Mouse (Mus musculus) midbrain, embryonic 13.5 days (tissue): Measurements from ENCODE around the gene Chmp2b. TPM values are rescaled to one million over a fixed set of nuclear protein-coding genes. Genes with fewer than 3 reads are reported as not detected.

Source experiments
- ATAC-seq: fragments of 200-750 bp; cut with Nextera tagmentation; 2 replicates; pipeline ENCODE4 v1.8.0; 2017; ENCODE audit warnings: mild to moderate bottlenecking, moderate TSS enrichment, moderate library complexity
- H3K27ac ChIP-seq: fragments of 300-500 bp; sonication (generic); 2 replicates; pipeline ENCODE4 v1.5.1; 2015; ENCODE audit warnings: inconsistent platforms, mild to moderate bottlenecking, moderate library complexity
- H3K27me3 ChIP-seq: fragments of 300-500 bp; sonication (generic); 2 replicates; pipeline ENCODE4 v1.6.1; 2015; ENCODE audit warnings: mild to moderate bottlenecking, inconsistent platforms
- H3K36me3 ChIP-seq: fragments of 300-500 bp; sonication (generic); 2 replicates; pipeline ENCODE4 v1.6.1; 2015; ENCODE audit warnings: mild to moderate bottlenecking, inconsistent platforms
- H3K4me1 ChIP-seq: fragments of 300-500 bp; sonication (generic); replicated peaks from 2 replicates; pipeline ENCODE4 v1.6.1; 2015; ENCODE audit warnings: inconsistent platforms
- H3K4me2 ChIP-seq: fragments of 300-500 bp; sonication (generic); replicated peaks from 2 replicates; pipeline ENCODE4 v1.6.1; 2015; ENCODE audit warnings: moderate library complexity, mild to moderate bottlenecking, inconsistent platforms
- H3K4me3 ChIP-seq: fragments of 300-500 bp; sonication (generic); replicated peaks from 2 replicates; pipeline ENCODE4 v1.5.1; 2015; ENCODE audit warnings: mild to moderate bottlenecking, inconsistent platforms
- H3K9ac ChIP-seq: fragments of 300-500 bp; sonication (generic); replicated peaks from 2 replicates; pipeline ENCODE4 v1.6.1; 2015; ENCODE audit warnings: mild to moderate bottlenecking, inconsistent platforms
- H3K9me3 ChIP-seq: fragments of 300-500 bp; sonication (generic); 2 replicates; pipeline ENCODE4 v1.6.1; 2016; ENCODE audit warnings: mild to moderate bottlenecking, inconsistent platforms
- WGBS: fragments of 180-500 bp; shearing (Covaris S2); methylation state at CpG from one replicate; pipeline ENCODE4 v1.1.7; 2015; 5-methylcytosine and 5-hydroxymethylcytosine counted together
- polyA plus RNA-seq: library from polyadenylated mRNA; unstranded; fragments of >200 nt; fragmentation: Nextera tagmentation; extraction: Ambion mirVana; gene quantifications from 2 replicates; pipeline ENCODE4 v1.2.1, GENCODE M21; 2015

Gene Chmp2b
- polyA plus RNA-seq, 1 experiment from 2014 or later, result 45.7 TPM

DNA sequence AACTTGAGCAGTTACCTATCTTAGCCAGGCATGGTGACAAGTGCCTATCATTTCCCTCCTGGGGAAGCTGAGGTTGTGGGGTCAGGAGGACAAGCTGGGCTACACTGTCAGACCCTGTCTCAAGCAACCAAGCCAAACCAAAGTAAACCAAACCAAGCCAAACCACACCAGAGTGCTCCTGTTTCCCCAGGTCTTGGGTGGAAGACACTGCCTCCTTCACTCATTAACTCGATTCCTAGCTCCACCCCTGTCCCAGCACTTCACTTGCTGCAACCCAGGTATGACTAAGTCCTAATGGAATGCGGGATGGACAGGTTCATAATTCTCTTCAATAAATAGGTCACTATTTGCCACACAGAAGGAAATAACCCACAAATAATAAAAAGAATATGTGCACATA lies 2.9 kb downstream of the Chmp2b start:
- no peak overlapping the region for H3K27ac ChIP-seq
- H3K36me3 ChIP-seq, result no peaks in the 10 kb centered on the region
- peaks cover 11% of the 10 kb centered on the region; the same call in 1 of the 2 replicates for H3K4me1 ChIP-seq
- no peak overlapping the region for H3K4me2 ChIP-seq
- 92% methylated on average over 2 of the region's 2 CpGs for WGBS
- no peak overlapping the region for H3K9ac ChIP-seq
- no peak overlapping the region for H3K4me3 ChIP-seq
- H3K27me3 ChIP-seq, result no peaks in the 10 kb centered on the region
- no peaks in the 10 kb centered on the region for H3K9me3 ChIP-seq
- no peak for ATAC-seq

DNA sequence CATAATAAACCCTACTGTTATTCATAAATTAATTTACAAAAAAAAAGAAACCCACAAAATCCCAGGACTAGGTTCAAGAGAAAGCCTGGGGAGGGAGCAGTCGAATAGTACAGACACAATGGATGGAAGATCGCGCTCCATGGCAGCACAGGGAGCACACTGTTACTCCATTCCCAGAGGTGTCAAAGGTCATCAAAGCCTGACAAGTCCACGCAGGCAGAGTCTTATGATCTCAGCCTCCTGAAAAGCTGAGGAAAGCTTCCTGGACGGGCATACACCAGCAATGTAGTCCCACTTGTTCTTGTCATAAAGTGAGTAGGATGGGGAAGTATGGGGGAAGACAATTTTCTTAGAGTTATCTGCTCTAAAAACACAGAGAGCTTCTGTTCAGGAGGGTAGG lies 5.2 kb downstream of the Chmp2b start:
- H3K27me3 ChIP-seq, result no peaks in the 10 kb centered on the region

DNA sequence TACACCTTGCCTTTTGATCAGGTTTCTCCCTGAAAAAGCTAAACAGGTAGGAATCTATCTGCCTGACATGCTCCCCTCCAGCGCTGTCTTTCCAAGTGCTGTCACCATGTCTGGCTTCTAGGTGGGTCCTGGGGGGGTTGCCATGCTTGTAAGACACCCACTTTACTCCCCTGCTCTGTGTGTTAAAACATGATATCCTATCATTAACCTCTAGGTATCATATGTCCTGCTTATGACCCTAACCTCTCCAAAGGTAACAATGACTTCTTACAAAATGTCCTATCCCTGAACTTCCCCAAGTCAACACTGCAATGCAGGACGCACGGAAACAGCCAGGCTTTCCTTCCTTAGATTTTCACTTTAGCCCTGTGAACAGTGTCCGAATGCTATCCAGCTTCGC lies 8.3 kb downstream of the Chmp2b start:
- no peaks in the 10 kb centered on the region for H3K36me3 ChIP-seq
- H3K4me3 ChIP-seq, result no peak overlapping the region
- no peaks in the 10 kb centered on the region for H3K27me3 ChIP-seq
- H3K4me1 ChIP-seq, result no peaks in the 10 kb centered on the region
- H3K4me2 ChIP-seq, result no peak overlapping the region
- WGBS, result 91% methylated on average over 5 of the region's 5 CpGs
- H3K27ac ChIP-seq, result no peak overlapping the region
- no peak overlapping the region for H3K9ac ChIP-seq
- no peaks in the 10 kb centered on the region for H3K9me3 ChIP-seq
- no peak for ATAC-seq

More for the DNA sequence above, 5.2 kb downstream of the Chmp2b start:
- Histone ChIP-seq H3K9ac (no peak overlapping the region), H3K27ac (no peak overlapping the region), H3K9me3 (no peaks in the 10 kb centered on the region), H3K4me2 (no peak overlapping the region), H3K36me3 (no peaks in the 10 kb centered on the region), H3K4me1 (peaks cover 7% of the 10 kb centered on the region; the same call in 1 of the 2 replicates), H3K4me3 (no peak overlapping the region)
- no peak for ATAC-seq
- WGBS, result 71% methylated on average over 5 of the region's 5 CpGs

DNA sequence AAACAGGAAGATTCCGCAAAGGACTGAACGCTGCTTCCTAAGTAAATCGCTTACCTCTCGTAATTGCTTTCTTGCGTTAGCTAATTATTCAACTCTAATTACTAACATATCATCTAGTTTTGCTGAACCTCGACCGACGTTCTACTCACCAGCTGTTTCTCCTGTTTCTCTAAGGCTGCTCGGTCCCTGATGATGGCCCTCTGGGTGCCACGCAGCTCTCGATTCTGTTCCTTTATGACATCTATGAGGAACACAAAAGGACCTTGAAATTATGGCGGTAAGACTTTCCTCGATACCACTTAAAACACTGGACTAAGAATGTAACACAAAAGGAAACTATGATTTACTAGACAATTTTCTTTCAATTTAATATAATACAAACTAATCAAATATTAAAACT lies 11.7 kb downstream of the Chmp2b start:
- no peaks in the 10 kb centered on the region for H3K27me3 ChIP-seq
- no peak overlapping the region for H3K4me3 ChIP-seq
- no peak for ATAC-seq
- no peak overlapping the region for H3K4me2 ChIP-seq
- H3K9me3 ChIP-seq, result no peaks in the 10 kb centered on the region
- H3K36me3 ChIP-seq, result no peaks in the 10 kb centered on the region
- H3K27ac ChIP-seq, result no peak overlapping the region
- WGBS, result 90% methylated on average over 13 of the region's 13 CpGs
- no peak overlapping the region for H3K9ac ChIP-seq
- no peaks in the 10 kb centered on the region for H3K4me1 ChIP-seq

DNA sequence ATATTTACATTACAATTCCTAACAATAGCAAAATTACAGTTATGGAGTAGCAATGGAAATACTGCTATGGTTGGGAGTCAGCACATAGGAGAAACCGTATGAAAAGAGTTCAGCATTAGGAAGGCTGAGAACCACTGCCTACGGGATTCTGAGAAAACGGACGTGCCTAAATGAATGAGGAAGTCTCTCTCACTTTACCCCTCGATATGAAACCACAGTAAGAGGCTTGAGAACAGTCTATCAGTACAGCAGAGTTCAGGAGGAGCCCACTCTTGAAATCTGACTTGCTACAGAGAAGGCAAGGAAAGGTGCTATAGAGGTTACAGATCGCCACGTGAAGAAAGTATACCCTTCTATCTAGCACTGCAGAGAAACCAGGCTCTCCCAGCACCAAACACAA lies 13.6 kb downstream of the Chmp2b start:
- Histone ChIP-seq H3K9me3 (no peaks in the 10 kb centered on the region), H3K4me2 (no peak overlapping the region), H3K27me3 (no peaks in the 10 kb centered on the region), H3K4me1 (no peaks in the 10 kb centered on the region), H3K9ac (no peak overlapping the region), H3K4me3 (no peak overlapping the region), H3K36me3 (peaks cover 4% of the 10 kb centered on the region; the same call in 1 of the 2 replicates), H3K27ac (no peak overlapping the region)
- WGBS, result 90% methylated on average over 7 of the region's 7 CpGs
- no peak for ATAC-seq

DNA sequence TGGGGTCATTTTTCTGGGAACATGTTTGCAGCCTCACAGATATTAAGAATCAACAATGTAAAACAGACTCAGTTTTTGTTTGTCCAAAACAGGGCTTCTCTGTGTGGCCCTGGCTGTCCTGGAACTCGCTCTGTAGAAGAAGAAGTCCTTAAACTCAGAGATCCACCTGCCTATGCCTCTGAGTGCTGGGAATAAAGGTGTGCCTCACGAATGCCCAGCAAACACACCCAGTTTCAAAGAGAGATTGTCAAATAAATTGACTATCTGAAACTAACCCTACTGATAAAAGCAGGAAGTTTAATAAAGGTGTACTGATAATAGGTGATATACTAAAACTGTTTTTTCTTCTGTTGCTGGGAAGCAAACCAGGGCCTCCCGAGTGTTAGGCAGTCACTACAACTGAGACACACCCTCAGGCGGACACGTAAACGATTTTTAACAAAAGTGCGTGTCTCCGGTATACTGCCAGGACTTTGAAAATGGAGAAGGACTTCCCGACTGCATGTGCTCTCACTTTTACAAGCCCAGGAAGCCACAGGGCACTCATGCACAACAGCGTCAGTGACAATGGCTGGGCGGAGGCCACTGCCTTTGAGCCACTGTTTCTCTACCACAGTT lies 18.7 kb downstream of the Chmp2b start:
- H3K36me3 ChIP-seq, result peaks cover 11% of the 10 kb centered on the region
- ATAC-seq, result no peak
- 83% methylated on average over 11 of the region's 11 CpGs for WGBS

DNA sequence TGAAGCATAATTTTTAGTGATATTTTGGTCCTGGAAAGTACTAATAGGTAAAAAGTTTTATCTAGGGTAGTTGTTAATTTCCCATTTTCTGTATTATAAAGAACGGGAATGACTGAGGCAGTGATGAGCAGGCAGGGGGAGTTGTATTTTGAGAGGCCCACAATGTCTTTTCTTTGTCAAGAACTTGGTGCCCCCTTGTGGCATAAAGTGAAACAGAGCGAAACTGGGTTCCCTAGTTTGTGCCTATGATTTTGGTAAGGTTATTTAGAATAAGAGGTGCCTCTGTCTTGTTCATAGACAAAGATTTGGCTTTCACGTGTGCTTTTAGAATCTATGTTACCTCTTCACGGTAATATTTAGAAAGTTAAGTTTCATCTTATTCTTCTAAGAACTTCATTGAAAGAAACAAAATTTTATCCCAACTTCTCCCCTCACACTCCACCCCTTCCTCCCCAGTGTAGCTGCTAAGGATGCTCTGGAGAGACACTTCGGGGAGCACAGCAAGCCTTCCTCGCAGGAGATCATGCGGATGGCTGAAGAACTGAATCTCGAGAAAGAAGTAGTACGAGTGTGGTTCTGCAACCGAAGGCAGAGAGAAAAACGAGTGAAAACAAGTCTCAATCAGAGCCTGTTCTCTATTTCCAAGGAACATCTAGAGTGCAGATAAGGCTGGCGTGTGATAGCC lies 29.1 kb downstream of the Chmp2b start:
- Histone ChIP-seq H3K9me3 (no peaks in the 10 kb centered on the region), H3K27me3 (no peaks in the 10 kb centered on the region), H3K9ac (no peak overlapping the region), H3K36me3 (no peaks in the 10 kb centered on the region), H3K4me1 (no peaks in the 10 kb centered on the region), H3K4me3 (no peak overlapping the region), H3K27ac (no peak overlapping the region), H3K4me2 (no peak overlapping the region)
- ATAC-seq, result no peak
- WGBS, result 33% methylated on average over 12 of the region's 12 CpGs

More for the DNA sequence above, 18.7 kb downstream of the Chmp2b start:
- Histone ChIP-seq H3K4me3 (no peak overlapping the region), H3K9ac (no peak overlapping the region), H3K4me1 (no peaks in the 10 kb centered on the region), H3K4me2 (no peak overlapping the region), H3K27me3 (no peaks in the 10 kb centered on the region), H3K27ac (no peak overlapping the region), H3K9me3 (no peaks in the 10 kb centered on the region)

DNA sequence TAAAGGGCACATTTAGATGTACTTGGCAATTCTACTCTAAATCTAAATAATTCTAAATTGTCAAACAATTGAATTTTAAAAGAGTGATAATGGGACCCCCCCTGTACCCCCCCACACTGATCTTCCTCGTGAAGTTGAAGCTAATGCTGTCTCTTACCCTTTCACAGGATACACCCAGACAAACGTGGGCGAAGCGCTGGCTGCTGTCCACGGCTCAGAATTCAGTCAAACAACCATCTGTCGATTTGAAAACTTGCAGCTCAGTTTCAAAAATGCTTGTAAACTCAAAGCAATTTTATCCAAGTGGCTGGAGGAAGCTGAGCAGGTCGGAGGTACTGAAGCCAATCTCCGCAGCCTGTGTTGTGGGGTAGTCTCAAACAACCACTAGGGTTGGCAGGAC lies 30.9 kb downstream of the Chmp2b start:
- Histone ChIP-seq H3K27me3 (no peaks in the 10 kb centered on the region), H3K4me3 (no peak overlapping the region), H3K27ac (no peak overlapping the region), H3K9me3 (no peaks in the 10 kb centered on the region), H3K4me1 (no peaks in the 10 kb centered on the region), H3K9ac (no peak overlapping the region), H3K36me3 (no peaks in the 10 kb centered on the region), H3K4me2 (no peak overlapping the region)
- no peak for ATAC-seq
- 80% methylated on average over 8 of the region's 8 CpGs for WGBS

DNA sequence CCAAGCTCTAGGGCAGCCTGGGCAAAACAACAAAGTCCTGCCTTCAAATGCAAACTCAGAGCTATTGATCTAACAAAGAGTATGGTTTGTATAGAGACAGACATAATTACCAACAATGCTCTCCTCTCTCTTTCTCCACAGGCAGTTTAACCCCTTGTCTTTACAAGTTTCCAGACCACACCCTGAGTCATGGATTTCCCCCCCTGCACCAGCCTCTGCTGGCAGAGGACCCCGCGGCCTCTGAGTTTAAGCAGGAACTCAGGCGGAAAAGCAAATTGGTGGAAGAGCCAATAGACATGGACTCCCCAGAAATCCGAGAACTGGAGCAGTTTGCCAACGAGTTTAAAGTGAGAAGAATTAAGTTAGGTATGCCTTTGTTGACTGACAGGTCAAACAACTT lies 32.9 kb downstream of the Chmp2b start:
- Histone ChIP-seq H3K27me3 (no peaks in the 10 kb centered on the region), H3K36me3 (no peaks in the 10 kb centered on the region), H3K4me1 (no peaks in the 10 kb centered on the region), H3K9me3 (no peaks in the 10 kb centered on the region), H3K4me2 (no peak overlapping the region), H3K9ac (no peak overlapping the region), H3K27ac (no peak overlapping the region), H3K4me3 (no peak overlapping the region)
- no peak for ATAC-seq
- WGBS, result 2% methylated on average over 5 of the region's 5 CpGs

DNA sequence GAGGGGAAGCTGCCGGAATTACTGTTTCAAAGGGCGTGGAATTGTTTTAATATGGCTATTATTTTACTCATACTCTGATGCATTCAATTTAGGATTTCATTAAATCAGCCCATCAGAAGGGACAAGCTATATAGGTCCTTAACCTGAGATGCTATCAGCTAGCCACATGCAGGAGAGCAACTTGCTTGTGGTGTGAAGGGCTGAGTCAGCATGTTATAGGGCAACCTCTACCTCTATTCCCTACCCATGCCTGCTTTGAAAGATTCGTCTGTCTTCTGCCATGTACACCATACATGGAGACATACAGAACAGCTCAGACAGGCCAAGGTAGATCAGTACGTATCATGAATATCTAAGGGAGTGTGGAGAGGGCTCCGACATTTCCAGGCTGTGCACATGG lies 35.8 kb downstream of the Chmp2b start:
- no peaks in the 10 kb centered on the region for H3K4me1 ChIP-seq
- H3K4me2 ChIP-seq, result no peak overlapping the region
- no peak for ATAC-seq
- no peaks in the 10 kb centered on the region for H3K27me3 ChIP-seq
- H3K9me3 ChIP-seq, result no peaks in the 10 kb centered on the region
- no peak overlapping the region for H3K4me3 ChIP-seq
- H3K9ac ChIP-seq, result no peak overlapping the region
- no peak overlapping the region for H3K27ac ChIP-seq
- 90% methylated on average over 5 of the region's 5 CpGs for WGBS
- H3K36me3 ChIP-seq, result no peaks in the 10 kb centered on the region

DNA sequence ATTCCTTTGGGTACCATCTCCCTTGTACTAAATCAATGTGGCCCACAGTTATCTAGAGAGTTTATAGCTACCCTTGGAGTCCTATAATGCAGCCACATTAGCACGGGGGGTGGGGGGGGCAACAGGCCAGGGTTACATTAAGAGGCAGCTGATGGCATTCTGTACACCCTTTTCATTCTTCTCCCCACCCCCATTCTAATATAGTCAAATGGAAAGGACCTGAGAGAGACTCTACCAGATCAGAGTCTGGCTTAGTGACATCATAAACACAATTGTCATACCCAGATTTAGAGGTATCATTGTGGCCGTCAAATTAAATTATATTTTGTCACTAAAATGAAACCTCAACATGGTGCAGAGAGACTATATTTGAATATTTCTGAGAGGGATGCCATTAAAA lies 36.5 kb downstream of the Chmp2b start:
- Histone ChIP-seq H3K36me3 (no peaks in the 10 kb centered on the region), H3K27me3 (no peaks in the 10 kb centered on the region), H3K4me1 (no peaks in the 10 kb centered on the region), H3K27ac (no peak overlapping the region), H3K9ac (no peak overlapping the region), H3K9me3 (no peaks in the 10 kb centered on the region), H3K4me3 (no peak overlapping the region), H3K4me2 (no peak overlapping the region)
- ATAC-seq, result no peak
- WGBS, result 94% methylated on average over 2 of the region's 2 CpGs

DNA sequence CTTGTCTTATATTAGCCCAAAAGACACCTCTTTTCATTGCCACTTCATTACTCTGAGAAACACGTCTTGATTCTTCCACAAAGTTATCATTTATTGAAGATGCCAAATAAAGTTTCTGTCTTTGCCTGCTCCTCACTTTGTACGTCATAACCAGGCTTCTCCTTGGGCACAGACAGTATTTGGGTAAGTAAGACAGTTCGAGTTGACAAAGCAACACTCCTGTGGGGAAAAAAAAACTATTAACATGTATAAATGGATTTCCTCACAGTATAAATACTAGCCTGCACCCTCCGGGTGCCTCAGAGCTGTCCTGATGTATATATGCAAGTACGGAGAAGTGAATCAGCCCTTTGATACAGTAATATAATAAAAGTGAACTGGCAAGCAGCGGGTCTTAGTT lies 42.3 kb downstream of the Chmp2b start, which contains the start of gene Pou1f1:
Pou1f1 (plus strand) TSS at position 301 of the 400 bp plus-strand sequence.
- H3K4me2 ChIP-seq, result no peak within 1 kb of the TSS
- no peaks in the 10 kb centered on the region for H3K36me3 ChIP-seq
- no peak within 1 kb of the TSS for H3K27ac ChIP-seq
- H3K27me3 ChIP-seq, result no peaks in the 10 kb centered on the region
- no peak within 1 kb of the TSS for H3K9ac ChIP-seq
- ATAC-seq, result no peak
- H3K4me3 ChIP-seq, result no peak within 1 kb of the TSS
- 85% methylated on average over 6 of the region's 6 CpGs for WGBS
- H3K9me3 ChIP-seq, result no peaks in the 10 kb centered on the region
- H3K4me1 ChIP-seq, result no peaks in the 10 kb centered on the region

DNA sequence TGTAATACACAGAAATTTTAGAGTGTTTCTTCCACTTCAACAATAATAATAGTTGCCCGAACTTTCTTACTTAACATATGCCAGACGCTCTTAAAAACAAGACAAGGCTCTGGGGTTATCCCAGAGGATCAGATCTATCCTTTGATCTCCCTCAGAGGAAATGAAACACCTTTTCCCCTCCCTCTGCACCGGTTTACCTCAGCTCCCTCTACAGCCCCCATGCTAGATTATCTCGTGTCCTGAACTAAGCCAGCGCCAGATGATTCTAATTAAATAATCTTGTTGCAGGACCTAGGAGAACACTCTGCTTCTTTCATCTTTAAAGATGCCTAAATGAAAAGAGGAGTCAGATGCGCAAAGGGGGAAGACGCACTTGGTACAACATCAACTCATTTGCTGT lies 48.3 kb downstream of the Chmp2b start:
- WGBS, result 74% methylated on average over 7 of the region's 7 CpGs
- no peaks in the 10 kb centered on the region for H3K4me1 ChIP-seq
- no peaks in the 10 kb centered on the region for H3K36me3 ChIP-seq
- H3K4me3 ChIP-seq, result no peak overlapping the region
- no peaks in the 10 kb centered on the region for H3K27me3 ChIP-seq
- H3K4me2 ChIP-seq, result no peak overlapping the region
- H3K27ac ChIP-seq, result no peak overlapping the region
- no peaks in the 10 kb centered on the region for H3K9me3 ChIP-seq
- H3K9ac ChIP-seq, result no peak overlapping the region
- no peak for ATAC-seq
